Mouse (Mus musculus) cerebellum, adult 11-12 months (tissue): ENCODE measurements at regions not wholly inside any gene's neighbourhood (a gene's known extent, or its start where the extent isn't known, plus 50 kb on each side); places are given as distances from the start of the nearest gene placed in this dataset.

Source experiments
- DNase-seq: peaks from one replicate; pipeline ENCODE4 v3.0.0; 2022

DNA sequence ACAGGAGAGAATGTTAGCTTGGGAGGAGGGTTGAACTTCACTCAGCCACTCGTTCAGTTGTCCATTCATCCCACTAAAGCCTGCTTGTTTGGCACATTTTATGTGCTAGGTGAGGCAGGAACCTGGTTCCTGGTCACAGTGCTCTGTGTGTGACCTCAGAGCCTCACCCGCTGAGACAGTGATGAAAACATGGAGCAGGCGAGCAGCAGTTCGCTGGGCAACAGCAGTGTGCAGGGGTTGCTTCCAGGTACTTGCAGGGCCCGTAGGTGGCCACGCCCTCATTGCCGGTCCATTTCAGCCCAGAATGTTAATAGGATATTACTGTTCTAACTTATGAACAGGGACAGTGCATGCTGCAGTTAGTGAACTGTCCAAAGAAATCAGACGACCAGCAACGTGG lies 285.7 kb downstream of the Rngtt start:
- no peak for DNase-seq

GRCm38 (mm10) chr4:33599966-33600365 lies 289.9 kb downstream of the Rngtt start:
- DNase-seq = no peak

DNA sequence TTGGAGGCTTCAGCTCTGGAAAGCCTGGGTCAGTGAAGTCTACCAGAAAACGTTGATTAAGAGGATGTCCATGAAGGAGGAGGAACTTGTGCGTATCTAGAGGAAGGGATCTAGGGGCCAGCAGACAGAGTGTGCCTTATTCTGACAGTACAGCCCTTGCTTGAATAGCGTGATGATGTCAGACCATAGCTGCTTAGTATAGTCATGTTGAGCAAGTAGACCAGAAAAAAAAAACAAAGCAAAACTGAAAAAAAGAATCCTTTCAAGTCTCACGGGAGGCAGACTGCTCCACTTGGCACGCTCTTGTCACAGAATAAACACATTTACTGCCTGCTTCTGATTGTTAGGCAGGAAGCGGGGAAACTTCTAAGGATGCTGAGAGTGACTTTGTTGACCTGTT lies 290.7 kb downstream of the Rngtt start:
- no peak for DNase-seq

GRCm38 (mm10) chr4:33604636-33605035 lies 294.5 kb downstream of the Rngtt start:
- no peak for DNase-seq

GRCm38 (mm10) chr4:33639821-33640575 lies 284.4 kb upstream of the Cnr1 start:
- peak; percentile 25 for DNase-seq

GRCm38 (mm10) chr4:33640576-33641255 lies 283.7 kb upstream of the Cnr1 start:
- DNase-seq = peak; percentile 80

DNA sequence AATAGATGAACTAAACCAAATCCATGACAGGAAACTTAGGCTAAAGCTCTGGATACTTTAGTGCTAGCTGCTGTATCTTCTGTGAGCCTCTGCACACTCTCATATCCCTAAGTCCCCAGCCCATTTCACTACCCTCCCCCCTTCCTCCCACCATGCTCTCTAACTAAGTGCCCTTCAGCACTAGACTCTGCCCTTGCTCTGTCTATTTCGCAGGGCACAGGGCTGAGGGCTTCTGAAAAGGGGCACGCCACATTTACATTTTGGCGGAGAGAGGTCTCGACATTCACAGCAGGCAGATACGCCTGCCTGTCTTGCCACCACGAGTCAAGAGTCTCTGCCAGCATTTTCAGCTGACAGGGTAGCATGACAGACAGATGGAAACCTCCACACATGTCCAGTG lies 282.5 kb upstream of the Cnr1 start:
- DNase-seq = no peak

- no peak for DNase-seq
These were observed 281.9 kb upstream of the Cnr1 start for GRCm38 (mm10) chr4:33642526-33642925.

- no peak for DNase-seq
These were observed 279.2 kb upstream of the Cnr1 start for GRCm38 (mm10) chr4:33645217-33645616.

GRCm38 (mm10) chr4:33651292-33651691 lies 273.1 kb upstream of the Cnr1 start:
- DNase-seq = no peak

GRCm38 (mm10) chr4:33659766-33660165 lies 264.6 kb upstream of the Cnr1 start:
- DNase-seq = no peak

DNA sequence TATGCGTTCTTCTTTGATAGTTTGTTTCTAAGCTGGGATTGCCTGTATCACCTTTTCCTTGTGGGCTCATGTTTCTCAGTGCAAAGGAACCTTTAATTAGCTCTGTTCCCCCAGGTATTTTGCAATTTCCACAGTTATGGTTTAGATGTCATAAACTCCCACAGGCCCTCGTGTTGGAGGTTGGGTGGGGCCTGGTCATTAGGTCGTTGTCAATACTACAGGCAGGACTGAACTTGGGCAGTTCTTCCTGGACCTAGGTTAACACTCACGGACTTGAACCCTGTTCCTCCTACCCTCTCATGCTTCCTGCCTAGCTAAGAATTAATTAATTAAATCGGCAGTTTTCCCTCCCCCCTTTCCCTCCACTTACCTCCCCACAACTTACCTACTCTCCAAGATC lies 263.8 kb upstream of the Cnr1 start:
- no peak for DNase-seq

DNA sequence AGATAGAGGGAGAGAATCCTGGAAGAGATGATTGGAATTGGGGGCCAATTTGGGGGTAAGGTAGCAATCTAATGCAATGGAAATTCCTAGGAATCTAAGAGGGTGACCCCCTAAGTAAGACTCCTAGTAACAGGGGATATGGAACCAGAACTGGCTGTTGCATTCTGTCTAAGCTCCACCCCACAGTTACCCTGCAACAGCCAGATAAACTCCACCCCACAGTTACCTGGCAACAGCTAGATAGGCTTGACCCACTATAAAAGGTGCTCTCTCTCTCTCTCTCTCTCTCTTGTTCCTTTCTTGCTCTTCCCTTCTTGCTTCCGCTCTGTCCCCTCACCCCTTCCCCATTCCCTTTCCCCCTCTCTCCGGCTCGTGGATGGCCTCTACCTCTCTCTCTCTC lies 262.5 kb upstream of the Cnr1 start:
- no peak for DNase-seq

DNA sequence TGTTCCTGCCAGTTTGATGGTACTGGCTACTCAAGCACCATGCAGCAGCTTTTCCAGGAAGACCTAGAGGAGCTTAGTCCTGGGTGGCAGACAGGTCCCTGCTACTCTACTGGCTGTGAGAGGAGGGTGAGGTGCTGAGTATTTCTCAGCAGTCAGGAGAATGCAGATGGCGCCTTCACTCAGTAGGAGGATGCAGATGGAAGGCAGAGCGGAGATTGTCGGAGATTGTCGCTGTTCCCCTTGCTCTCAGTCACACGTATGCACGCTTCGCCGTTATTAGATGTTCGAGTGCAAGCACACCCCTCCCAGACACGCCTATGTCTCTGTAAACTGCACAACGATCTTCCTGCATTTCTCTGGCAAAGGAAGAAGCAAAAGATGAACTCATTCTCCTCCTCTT lies 261.4 kb upstream of the Cnr1 start:
- DNase-seq = no peak

DNA sequence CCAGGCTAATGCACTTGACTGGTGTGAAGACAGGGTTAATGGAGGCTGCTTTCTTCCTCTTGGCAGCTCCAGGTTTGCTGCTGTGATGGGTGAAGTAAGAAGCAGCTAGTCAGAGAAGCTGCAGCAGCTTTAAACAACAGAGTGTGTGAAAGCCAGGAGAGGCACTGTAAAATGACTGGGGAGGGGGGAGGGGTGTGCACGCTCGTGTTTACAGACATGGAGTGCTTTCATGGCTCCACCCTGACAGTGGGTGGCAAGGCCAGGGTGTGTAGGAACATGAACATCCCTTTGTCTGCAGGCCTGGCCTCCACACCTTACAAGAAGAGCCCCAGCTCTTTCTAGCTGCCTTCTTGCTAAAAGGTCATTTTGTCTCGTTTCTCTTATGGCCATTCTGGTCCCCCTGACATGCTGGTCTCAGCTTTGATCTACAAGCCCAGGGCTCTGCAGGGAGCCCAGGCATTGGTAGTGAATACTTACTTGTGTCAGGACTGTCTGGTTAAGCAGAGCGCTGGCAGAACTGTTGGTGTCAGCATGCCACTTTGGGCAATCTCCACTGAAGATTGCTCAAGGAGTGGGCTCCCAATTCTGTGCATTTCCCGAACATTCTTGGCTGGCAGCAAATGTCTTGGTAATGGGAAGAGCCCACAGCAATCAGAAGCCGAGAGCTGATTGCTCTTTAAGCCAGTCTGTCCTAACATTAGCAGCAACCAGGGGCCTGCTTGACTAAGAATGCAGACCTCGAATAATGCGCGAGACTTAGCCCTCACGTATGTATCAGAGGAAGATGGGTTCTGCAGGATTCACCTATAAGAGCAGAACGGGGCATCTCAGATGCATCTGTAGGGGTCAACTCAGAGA lies 260.5 kb upstream of the Cnr1 start:
- DNase-seq = no peak

GRCm38 (mm10) chr4:33664474-33664822 lies 259.9 kb upstream of the Cnr1 start:
- DNase-seq = no peak

DNA sequence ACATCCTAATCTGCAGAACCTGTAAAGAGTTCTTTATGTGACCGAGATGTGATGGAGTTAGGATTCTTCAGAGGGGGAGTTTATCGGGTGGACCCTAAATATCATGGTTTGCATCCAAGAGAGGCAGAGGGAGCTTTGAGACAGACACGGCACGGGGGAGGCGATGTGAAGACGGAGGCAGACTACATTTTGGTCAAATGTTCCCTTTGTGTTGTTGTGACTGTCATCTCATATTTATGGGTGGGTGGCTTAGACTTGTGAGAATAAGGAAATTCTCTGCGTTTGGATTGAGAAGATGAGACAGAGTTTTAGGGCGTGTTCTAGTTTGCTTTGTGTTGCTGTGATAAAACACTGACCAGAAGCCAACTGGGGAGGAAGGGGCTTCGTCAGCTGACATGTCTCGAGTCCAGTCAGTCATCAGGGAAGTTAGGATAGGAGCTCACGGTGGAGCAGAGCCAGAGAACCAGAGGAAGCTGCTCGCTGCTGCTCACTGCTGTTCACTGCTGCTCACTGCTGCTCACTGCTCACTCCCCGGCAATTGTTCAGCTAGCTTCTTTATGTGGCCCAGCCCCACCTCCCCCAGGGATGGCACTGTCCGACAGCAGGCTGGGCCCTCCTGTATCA lies 259.0 kb upstream of the Cnr1 start:
- no peak for DNase-seq

GRCm38 (mm10) chr4:33668431-33668830 lies 256.0 kb upstream of the Cnr1 start:
- peak; percentile 27 for DNase-seq

- DNase-seq = no peak
These were observed 249.3 kb upstream of the Cnr1 start for GRCm38 (mm10) chr4:33675044-33675443.

- DNase-seq = no peak
These were observed 245.0 kb upstream of the Cnr1 start for GRCm38 (mm10) chr4:33679351-33679750.

- no peak for DNase-seq
These were observed 238.3 kb upstream of the Cnr1 start for GRCm38 (mm10) chr4:33686135-33686534.

DNA sequence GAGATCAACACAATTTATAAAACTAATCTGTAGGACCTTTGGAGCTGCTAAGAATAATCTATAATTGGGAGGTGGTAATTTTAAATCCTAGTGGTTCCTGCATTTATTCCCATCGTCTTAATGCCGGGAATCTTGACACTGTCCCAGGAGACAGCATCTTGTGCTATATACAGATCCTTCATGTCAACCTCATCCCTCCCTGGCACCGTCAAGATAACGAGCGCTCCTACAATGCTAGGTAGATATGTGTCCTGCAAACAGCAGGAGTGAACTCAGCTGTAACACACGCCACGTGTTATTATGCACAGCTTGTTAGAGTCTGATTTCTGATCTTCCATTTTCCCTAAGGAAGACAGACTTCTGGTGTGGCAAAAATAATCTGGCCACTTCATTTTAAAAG lies 237.0 kb upstream of the Cnr1 start:
- no peak for DNase-seq

GRCm38 (mm10) chr4:33693441-33693840 lies 231.0 kb upstream of the Cnr1 start:
- no peak for DNase-seq
